Mouse (Mus musculus) lung, postnatal 0 days (tissue): ENCODE measurements at regions not wholly inside any gene's neighbourhood (a gene's known extent, or its start where the extent isn't known, plus 50 kb on each side); places are given as distances from the start of the nearest gene placed in this dataset.

Source experiments
- CTCF ChIP-seq: IDR thresholded peaks from 2 replicates; pipeline ENCODE4 v1.5.1; 2016; ENCODE audit warnings: antibody characterized with exemption, mild to moderate bottlenecking
- EP300 ChIP-seq: IDR thresholded peaks from 2 replicates; pipeline ENCODE4 v1.6.1; 2016; ENCODE audit warnings: antibody characterized with exemption, mild to moderate bottlenecking, control low read depth

DNA sequence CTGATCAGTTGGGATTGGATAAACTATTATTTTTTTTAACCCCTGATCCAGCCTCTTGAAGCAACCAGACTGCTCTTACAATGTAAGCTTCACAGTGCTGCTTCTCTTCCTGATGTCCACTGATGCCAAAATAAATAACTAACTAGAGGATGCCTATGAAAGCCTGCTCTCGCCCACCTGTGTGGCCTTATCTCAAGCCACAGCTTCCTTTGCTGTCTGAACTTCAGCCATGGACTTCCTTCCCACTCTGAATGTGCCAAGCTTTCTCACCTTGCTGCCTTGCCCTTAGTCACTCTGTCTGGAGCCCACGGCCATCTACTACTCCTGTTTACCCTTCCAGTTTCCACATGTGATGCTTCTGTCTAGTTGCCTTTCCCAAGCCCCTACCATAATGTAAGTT is 559.6 kb downstream of the Dhx35 start:
- no peak for TF ChIP-seq CTCF
- 0 out of 2 replicates have a peak, but pooled peaks have one; percentile 31 for TF ChIP-seq EP300
